Mouse (Mus musculus) CD4-positive, CD25-positive, alpha-beta regulatory T cell, adult 4 months (primary cell): ENCODE measurements around the gene 4921504E06Rik. TPM values are rescaled to one million over a fixed set of nuclear protein-coding genes. Genes with fewer than 3 reads are reported as not detected.

Experiments
- ATAC-seq: one replicate; pipeline ENCODE4 v1.8.0; 2017
- polyA plus RNA-seq, 2 experiments: library from polyadenylated mRNA; unstranded; fragments of 100-300 nt; shearing (Covaris generic); gene quantifications; one replicate each; pipeline ENCODE4 v1.2.1; 2017

Gene 4921504E06Rik
- polyA plus RNA-seq, 2 experiments from 2014 or later = not detected

DNA sequence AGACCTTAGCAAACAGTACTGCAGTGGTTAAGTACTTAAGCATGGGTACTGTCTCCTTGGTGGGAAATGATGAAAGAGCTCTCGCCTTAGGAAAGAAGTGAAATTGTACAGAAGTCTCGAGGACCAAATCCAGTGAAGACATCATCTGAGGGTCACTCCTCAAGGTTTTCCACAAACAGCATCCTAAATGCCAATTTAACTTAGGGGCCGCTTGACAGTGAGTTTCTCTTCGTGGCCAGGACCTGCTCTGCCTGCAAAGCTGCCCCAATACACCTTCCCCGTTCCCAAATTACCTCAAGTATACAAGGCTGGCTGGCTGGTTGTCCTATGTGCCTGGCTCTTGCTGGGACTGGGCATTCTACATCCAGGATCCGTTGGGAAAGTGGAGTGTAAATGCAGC, 137.6 kb downstream of the 4921504E06Rik start:
- no peak for ATAC-seq

DNA sequence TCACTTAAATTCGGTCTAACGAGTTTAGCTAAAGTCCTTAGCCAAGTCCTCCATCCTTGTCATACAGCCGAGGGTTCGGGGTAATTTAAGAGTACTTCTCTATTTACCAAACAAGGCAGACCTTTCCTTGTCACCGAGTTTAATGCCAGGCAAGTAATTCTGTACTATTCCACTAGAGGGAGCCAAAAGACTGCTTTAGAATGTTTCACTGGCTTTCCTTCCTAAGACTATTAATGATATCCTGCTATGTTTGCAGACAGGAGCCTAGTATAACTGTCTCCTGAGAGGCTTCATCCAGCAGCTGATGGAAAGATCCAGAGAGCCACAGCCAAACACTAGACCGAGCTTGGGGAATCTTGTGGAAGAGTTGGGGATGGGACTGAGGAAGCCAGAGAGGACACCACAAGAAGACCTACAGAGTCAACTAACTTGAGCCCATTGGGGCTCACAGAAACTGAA, 138.6 kb downstream of the 4921504E06Rik start:
- peak; percentile 86 for ATAC-seq

DNA sequence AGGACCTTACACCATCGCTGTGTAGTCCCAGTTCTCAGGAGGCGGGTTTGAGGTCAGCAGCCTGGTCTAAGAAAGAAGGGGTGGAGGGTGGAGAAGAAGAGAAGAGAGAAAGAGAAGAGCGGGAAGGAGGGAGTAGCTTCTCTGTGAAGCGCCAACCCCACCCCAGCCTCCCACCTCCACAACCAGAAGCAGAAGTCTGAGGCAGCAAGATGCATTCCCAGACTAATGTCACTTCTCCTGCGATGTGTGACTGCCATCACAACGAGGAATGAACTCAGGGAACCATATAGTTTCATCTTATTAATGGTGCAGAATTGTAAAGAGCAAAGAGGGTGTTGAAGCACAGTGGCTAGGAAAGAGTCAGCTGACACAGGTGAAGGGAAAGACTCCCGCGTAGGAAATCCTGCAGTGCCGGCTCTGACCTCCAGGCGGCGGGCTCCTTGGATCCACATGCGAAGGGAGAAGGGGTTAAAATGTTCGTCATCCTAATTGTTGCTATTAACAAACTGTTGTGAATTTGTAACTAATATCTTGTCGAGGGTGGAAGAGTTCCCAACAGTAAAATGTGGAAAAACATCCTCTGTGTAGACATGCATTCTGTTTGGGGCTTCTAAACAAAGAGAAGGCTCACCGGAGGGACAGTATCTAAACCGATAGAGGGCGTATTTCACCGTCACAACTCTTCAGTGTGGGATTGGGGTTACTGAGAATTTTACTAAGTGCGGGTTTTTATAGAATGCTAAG, 139.3 kb downstream of the 4921504E06Rik start:
- ATAC-seq = peak; percentile 83

Other genes starting within 250 kb of the 4921504E06Rik start
- gene Msrb2, start 182.5 kb downstream of the 4921504E06Rik start, polyA plus RNA-seq = 10 to 100 TPM; 28.2 to 30.7 TPM
- gene Ptf1a, start 108.3 kb downstream of the 4921504E06Rik start, polyA plus RNA-seq = not detected
- 1 to 10 TPM; 1.0 to 2.2 TPM for gene Otud1, start 103.8 kb upstream of the 4921504E06Rik start, polyA plus RNA-seq